Mouse (Mus musculus) erythroblast, embryonic 14.5 days (primary cell): ENCODE results near the gene Nlrc4. TPM values are rescaled to one million over a fixed set of nuclear protein-coding genes. Genes with fewer than 3 reads are reported as not detected.

ENCODE experiments used
- H3K27me3 ChIP-seq: 2 replicates; pipeline ENCODE4 v1.6.1; 2012; ENCODE audit warnings: inconsistent platforms; ENCODE audit not compliant: control insufficient read depth
- H3K36me3 ChIP-seq: 2 replicates; pipeline ENCODE4 v1.6.1; 2012; ENCODE audit warnings: mild to moderate bottlenecking, inconsistent platforms; ENCODE audit not compliant: control insufficient read depth
- H3K4me1 ChIP-seq: 2 replicates; pipeline ENCODE4 v1.6.1; 2012; ENCODE audit warnings: inconsistent platforms; ENCODE audit not compliant: control insufficient read depth
- H3K4me3 ChIP-seq: replicated peaks from 2 replicates; pipeline ENCODE3; 2012; ENCODE audit warnings: moderate library complexity, mild to moderate bottlenecking, inconsistent platforms
- H3K9me3 ChIP-seq: 2 replicates; pipeline ENCODE4 v1.6.1; 2012; ENCODE audit warnings: low read length, inconsistent platforms, mixed read lengths; ENCODE audit not compliant: control insufficient read depth
- GATA1 ChIP-seq: IDR thresholded peaks from 2 replicates; pipeline ENCODE4 v1.6.1; 2012; ENCODE audit warnings: low read length, inconsistent platforms, mixed read lengths
- TAL1 ChIP-seq: IDR thresholded peaks from 3 replicates; pipeline ENCODE4 v1.6.1; 2012; ENCODE audit warnings: low read length, inconsistent platforms, mixed read lengths
- polyA plus RNA-seq: library from polyadenylated mRNA; stranded (reverse); fragments of >175 nt; gene quantifications from 2 replicates; pipeline ENCODE4 v1.2.3, GENCODE M21; 2012

Nlrc4 gene
- polyA plus RNA-seq, 1 experiment = not detected

GRCm38 (mm10) chr17:74463510-74463909 is 4.6 kb upstream of the Nlrc4 start:
- no peaks in the 10 kb centered on the region for H3K9me3 ChIP-seq
- H3K4me3 ChIP-seq = no peak overlapping the region
- H3K36me3 ChIP-seq = no peaks in the 10 kb centered on the region
- no peaks in the 10 kb centered on the region for H3K4me1 ChIP-seq
- no peaks in the 10 kb centered on the region for H3K27me3 ChIP-seq
- TF ChIP-seq TAL1 (no peak), GATA1 (no peak)

DNA sequence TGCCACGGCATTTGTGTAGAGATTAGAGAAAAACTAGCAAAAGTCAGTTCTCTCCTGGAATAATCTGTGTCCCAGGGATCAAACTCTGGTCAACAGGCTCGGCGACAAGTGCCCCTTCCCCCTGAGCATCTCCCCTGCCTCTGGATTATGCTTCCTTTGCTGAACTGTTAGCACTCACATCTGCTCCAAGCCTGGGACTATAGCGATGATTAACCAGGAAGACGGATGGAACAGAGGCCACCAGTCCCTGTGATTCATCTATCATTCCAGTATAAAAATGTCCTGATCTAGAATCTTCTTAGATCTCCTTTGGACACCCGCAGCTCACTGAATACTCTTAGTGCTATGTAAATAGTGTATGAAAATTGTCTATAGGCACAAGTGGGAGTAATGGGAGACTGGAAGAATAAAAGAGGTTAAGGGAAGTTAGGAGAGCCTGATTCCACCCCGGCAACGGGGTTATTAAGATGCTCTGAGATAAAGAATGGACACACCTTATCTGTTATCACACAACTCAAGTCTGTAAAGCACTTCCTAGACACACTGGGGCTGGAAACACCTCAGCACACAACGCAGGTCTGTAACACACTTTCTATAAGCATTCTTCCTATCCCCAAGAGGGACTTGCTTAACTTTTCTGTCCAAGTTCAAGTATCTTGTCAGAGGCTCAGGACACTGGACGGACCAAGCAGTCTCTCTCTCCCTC is 817 bp downstream of the Nlrc4 start:
- H3K9me3 ChIP-seq = no peaks in the 10 kb centered on the region
- no peaks in the 10 kb centered on the region for H3K4me1 ChIP-seq
- H3K27me3 ChIP-seq = no peaks in the 10 kb centered on the region
- H3K4me3 ChIP-seq = no peak overlapping the region
- no peaks in the 10 kb centered on the region for H3K36me3 ChIP-seq
- TF ChIP-seq TAL1 (no peak), GATA1 (no peak)

GRCm38 (mm10) chr17:74456825-74457224 is 2.1 kb downstream of the Nlrc4 start:
- Histone ChIP-seq H3K36me3 (no peaks in the 10 kb centered on the region), H3K4me3 (no peak overlapping the region), H3K4me1 (no peaks in the 10 kb centered on the region), H3K27me3 (no peaks in the 10 kb centered on the region), H3K9me3 (no peaks in the 10 kb centered on the region)
- TF ChIP-seq TAL1 (no peak), GATA1 (no peak)

DNA sequence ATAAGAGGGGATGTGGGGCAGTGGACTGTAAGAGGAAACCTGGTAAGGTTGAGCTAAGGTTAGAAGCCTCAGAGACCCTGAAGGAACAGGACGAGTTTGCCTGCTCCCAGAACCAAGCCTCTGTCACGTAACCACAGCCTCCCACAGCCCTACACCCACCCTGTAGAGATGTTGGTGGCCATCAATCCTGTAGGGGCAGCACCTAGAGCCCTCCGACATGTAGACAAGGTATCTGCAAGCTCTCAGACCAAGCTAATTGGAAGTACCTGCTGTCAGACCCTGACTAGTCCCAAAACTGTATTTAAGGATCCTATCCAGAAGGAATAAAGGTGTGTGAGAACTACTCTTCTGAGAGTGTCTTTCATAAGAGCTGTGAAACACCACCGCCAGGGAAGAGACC is 3.5 kb downstream of the Nlrc4 start:
- Histone ChIP-seq H3K9me3 (no peaks in the 10 kb centered on the region), H3K4me1 (no peaks in the 10 kb centered on the region), H3K27me3 (no peaks in the 10 kb centered on the region), H3K36me3 (no peaks in the 10 kb centered on the region), H3K4me3 (no peak overlapping the region)
- TF ChIP-seq TAL1 (no peak), GATA1 (no peak)

DNA sequence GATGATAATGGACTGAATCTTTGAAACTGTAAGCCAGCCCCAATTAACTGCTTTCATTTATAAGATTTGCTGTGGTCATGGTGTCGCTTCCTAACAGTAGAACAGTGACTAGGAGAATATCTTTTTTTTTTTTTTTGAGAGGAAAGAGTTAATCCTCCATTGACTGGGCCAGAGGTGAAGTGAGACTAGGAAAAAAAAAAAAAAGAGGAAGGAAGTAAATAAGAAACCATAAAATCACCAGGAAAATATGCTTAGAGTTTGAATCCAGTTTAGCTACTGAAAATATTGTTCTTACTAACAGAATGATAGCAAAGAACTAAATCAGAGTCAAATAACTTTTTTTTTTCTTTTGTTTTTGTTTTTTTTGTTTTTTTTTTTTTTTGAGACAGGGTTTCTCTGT is 4.3 kb downstream of the Nlrc4 start:
- Histone ChIP-seq H3K27me3 (no peaks in the 10 kb centered on the region), H3K9me3 (no peaks in the 10 kb centered on the region), H3K36me3 (no peaks in the 10 kb centered on the region), H3K4me3 (no peak overlapping the region), H3K4me1 (no peaks in the 10 kb centered on the region)
- TF ChIP-seq TAL1 = no peak
- TF ChIP-seq GATA1 = no peak

DNA sequence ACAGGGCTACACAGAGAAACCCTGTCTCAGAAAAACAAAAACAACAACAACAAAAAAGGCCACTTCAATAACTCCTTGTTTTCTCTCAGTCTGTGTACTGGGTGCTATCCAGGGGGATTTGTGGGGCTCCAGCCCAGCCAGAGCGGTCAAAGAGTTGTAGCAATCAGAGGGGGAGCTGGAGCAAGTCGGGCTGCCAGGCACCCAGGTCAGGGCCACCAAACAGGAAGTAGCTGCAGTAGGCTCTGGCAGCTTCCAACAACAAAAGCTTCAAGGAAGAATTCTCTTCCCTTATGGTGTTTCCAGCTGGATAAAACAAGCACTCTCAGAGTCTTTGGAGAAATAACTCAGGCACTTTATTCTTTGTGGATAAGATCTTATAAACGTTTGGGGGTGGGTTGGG is 5.0 kb downstream of the Nlrc4 start:
- Histone ChIP-seq H3K4me1 (no peaks in the 10 kb centered on the region), H3K4me3 (no peak overlapping the region), H3K9me3 (no peaks in the 10 kb centered on the region), H3K36me3 (no peaks in the 10 kb centered on the region), H3K27me3 (no peaks in the 10 kb centered on the region)
- TF ChIP-seq GATA1 (no peak), TAL1 (no peak)

- H3K36me3 ChIP-seq = no peaks in the 10 kb centered on the region
- no peaks in the 10 kb centered on the region for H3K4me1 ChIP-seq
- H3K4me3 ChIP-seq = no peak overlapping the region
- no peaks in the 10 kb centered on the region for H3K9me3 ChIP-seq
- no peaks in the 10 kb centered on the region for H3K27me3 ChIP-seq
- TF ChIP-seq TAL1 = no peak
- TF ChIP-seq GATA1 = no peak
Observed at GRCm38 (mm10) chr17:74449776-74450175, 9.2 kb downstream of the Nlrc4 start.

GRCm38 (mm10) chr17:74440486-74440885 is 18.5 kb downstream of the Nlrc4 start:
- no peaks in the 10 kb centered on the region for H3K4me1 ChIP-seq
- H3K4me3 ChIP-seq = no peak overlapping the region
- TF ChIP-seq GATA1 = no peak
- no peak for TF ChIP-seq TAL1

DNA sequence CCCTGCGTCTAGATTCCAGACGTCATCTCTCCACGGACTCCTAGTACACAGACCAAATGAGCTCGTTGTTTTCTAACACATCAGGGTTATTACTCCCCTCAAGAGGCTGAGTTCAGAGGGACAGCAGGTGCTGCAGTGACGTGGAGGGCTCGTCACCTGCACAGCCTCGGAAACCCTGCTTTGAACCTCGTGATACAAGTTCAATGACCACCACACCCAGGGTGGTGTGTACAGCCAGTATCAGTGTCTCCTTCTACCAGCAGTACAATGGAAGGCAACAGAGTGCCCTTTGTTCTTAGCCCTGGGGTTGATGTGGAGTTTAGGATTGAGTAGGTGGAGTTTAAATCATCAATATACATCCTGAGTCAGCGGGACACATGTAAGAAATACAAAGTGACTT is 21.2 kb downstream of the Nlrc4 start:
- no peak overlapping the region for H3K4me3 ChIP-seq
- no peaks in the 10 kb centered on the region for H3K9me3 ChIP-seq
- H3K27me3 ChIP-seq = no peaks in the 10 kb centered on the region
- no peaks in the 10 kb centered on the region for H3K4me1 ChIP-seq
- TF ChIP-seq GATA1 (no peak), TAL1 (no peak)
- H3K36me3 ChIP-seq = no peaks in the 10 kb centered on the region

More at GRCm38 (mm10) chr17:74440486-74440885, 18.5 kb downstream of the Nlrc4 start:
- Histone ChIP-seq H3K9me3 (no peaks in the 10 kb centered on the region), H3K27me3 (no peaks in the 10 kb centered on the region), H3K36me3 (no peaks in the 10 kb centered on the region)

GRCm38 (mm10) chr17:74432631-74433030 is 26.3 kb downstream of the Nlrc4 start:
- TF ChIP-seq TAL1 (no peak), GATA1 (no peak)
- Histone ChIP-seq H3K9me3 (no peaks in the 10 kb centered on the region), H3K27me3 (no peaks in the 10 kb centered on the region), H3K36me3 (no peaks in the 10 kb centered on the region), H3K4me3 (no peak overlapping the region), H3K4me1 (peaks cover 3% of the 10 kb centered on the region)
